Mouse (Mus musculus) heart, postnatal 0 days (tissue): ENCODE measurements around the gene Mark3.

Source experiments
- CTCF ChIP-seq: IDR thresholded peaks from 2 replicates; pipeline ENCODE4 v1.5.1; 2016; ENCODE audit warnings: antibody characterized with exemption, control low read depth, low read depth
- EP300 ChIP-seq: IDR thresholded peaks from 2 replicates; pipeline ENCODE4 v1.6.1; 2016; ENCODE audit warnings: antibody characterized with exemption, low read depth

- TF ChIP-seq EP300 = no peak
- no peak for TF ChIP-seq CTCF
These were observed 96.1 kb downstream of the Mark3 start for GRCm38 (mm10) chr12:111670371-111670971.
